Mouse (Mus musculus) embryonic facial prominence, embryonic 14.5 days (tissue): ENCODE data around the gene Espn. TPM values are rescaled to one million over a fixed set of nuclear protein-coding genes. Genes with fewer than 3 reads are reported as not detected.

Experiments
- ATAC-seq: fragments of 200-750 bp; cut with Nextera tagmentation; 2 replicates; pipeline ENCODE4 v1.8.0; 2017; ENCODE audit warnings: low read depth, moderate number of reproducible peaks, moderate TSS enrichment
- DNase-seq: peaks from one replicate; pipeline ENCODE4 v3.0.0-alpha.2; 2015; ENCODE audit warnings: low spot score
- H3K27ac ChIP-seq: fragments of 300-500 bp; sonication (generic); replicated peaks from 2 replicates; pipeline ENCODE4 v1.5.1; 2014; ENCODE audit warnings: low read depth, mild to moderate bottlenecking, low read length, moderate library complexity
- H3K27me3 ChIP-seq: fragments of 300-500 bp; sonication (generic); replicated peaks from 2 replicates; pipeline ENCODE4 v1.6.1; 2014; ENCODE audit warnings: low read length; ENCODE audit not compliant: control insufficient read depth, insufficient read depth
- H3K36me3 ChIP-seq: fragments of 300-500 bp; sonication (generic); 2 replicates; pipeline ENCODE4 v1.6.1; 2014; ENCODE audit warnings: low read length, mixed read lengths; ENCODE audit not compliant: control insufficient read depth, insufficient read depth
- H3K4me1 ChIP-seq: fragments of 300-500 bp; sonication (generic); 2 replicates; pipeline ENCODE4 v1.6.1; 2014; ENCODE audit warnings: antibody characterized with exemption, low read length; ENCODE audit not compliant: control insufficient read depth, insufficient read depth
- H3K4me2 ChIP-seq: fragments of 300-500 bp; sonication (generic); 2 replicates; pipeline ENCODE4 v1.6.1; 2014; ENCODE audit warnings: low read depth, mild to moderate bottlenecking, low read length, moderate library complexity, mixed read lengths
- H3K4me3 ChIP-seq: fragments of 300-500 bp; sonication (generic); 2 replicates; pipeline ENCODE4 v1.5.1; 2014; ENCODE audit warnings: low read depth, mild to moderate bottlenecking, low read length
- H3K9ac ChIP-seq: fragments of 300-500 bp; sonication (generic); 2 replicates; pipeline ENCODE4 v1.6.1; 2014; ENCODE audit warnings: low read depth, mild to moderate bottlenecking, low read length, moderate library complexity, mixed read lengths
- H3K9me3 ChIP-seq: fragments of 300-500 bp; sonication (generic); 2 replicates; pipeline ENCODE4 v1.6.1; 2016; ENCODE audit warnings: low read length; ENCODE audit not compliant: control insufficient read depth
- WGBS: fragments of 180-500 bp; shearing (Covaris S2); extraction: QIAGEN DNeasy Blood & Tissue Kit; methylation state at CpG from one replicate; pipeline ENCODE4 v1.1.7; 2014; 5-methylcytosine and 5-hydroxymethylcytosine counted together
- polyA plus RNA-seq: library from polyadenylated mRNA; unstranded; fragments of >200 nt; fragmentation: Nextera tagmentation; extraction: Ambion mirVana; gene quantifications from 2 replicates; pipeline ENCODE4 v1.2.1, GENCODE M21; 2014

The Espn gene
- polyA plus RNA-seq: 4.2 and 4.4 TPM in 2 replicates

DNA sequence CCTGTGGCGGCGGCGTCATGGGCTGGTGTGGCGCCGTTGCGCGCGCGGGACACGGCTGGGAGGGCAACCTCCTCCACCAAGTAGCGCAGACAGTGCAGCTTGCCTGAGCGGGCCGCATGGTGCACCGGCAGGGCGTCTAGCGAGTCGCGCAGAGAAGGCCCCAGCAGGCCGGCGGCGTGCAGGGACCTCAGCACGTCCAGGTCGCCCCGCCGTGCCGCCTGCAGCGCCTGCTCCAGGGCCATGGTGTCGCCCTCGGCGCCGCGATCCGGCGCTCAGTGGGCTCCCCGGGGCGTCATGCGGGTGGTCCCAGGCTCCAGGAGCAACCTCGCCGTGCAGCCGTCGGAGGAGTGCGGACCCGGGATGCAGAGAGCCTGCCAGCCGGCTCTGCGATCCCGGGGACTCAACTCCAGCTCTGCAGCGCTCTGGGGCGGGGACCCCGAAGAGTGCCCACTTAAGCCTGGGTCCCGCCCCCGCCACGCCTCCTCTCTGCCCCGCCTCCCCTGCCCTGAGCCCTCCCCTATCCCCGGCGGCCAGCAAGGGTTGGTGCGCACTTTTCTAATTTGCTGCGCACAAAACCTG is at the start of gene Espn:
TSS of gene Espn (minus strand) at position 406 of the 579 bp plus-strand sequence.
- Histone ChIP-seq H3K4me3 (peak within 1 kb of the TSS; percentile 43), H3K27ac (no peak within 1 kb of the TSS), H3K36me3 (no peaks in the 10 kb centered on the region), H3K27me3 (peaks cover 66% of the 10 kb centered on the region), H3K4me1 (peaks cover 3% of the 10 kb centered on the region; the same call in 1 of the 2 replicates), H3K9me3 (no peaks in the 10 kb centered on the region), H3K4me2 (peak within 1 kb of the TSS; percentile 68), H3K9ac (peak within 1 kb of the TSS; percentile 43)
- WGBS: 1% methylated on average over 16 of the region's 57 CpGs
- DNase-seq: peak; percentile 72
- ATAC-seq: peak; percentile 87

DNA sequence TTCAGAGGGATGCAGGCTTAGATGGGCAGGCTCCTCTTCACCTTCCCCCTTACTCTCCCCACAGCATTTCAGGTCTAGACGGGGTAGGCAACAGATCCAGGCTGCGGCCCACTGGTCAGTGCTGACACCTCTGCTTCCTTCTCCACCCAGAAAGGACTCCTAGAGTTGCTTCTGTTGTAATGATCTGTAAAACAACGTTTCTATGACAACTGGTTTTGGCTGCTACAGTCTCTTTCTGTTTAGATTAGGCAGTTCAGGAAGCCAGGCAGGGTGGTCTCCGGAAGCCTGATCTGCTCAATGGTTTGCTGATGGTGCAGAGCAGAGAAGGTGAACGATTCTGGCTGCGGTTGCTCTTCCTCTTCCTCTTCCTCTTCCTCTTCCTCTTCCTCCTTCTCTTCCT is 49.3 kb upstream of the Espn start:
- WGBS: 69% methylated on average over 6 of the region's 6 CpGs
- Histone ChIP-seq H3K4me1 (no peaks in the 10 kb centered on the region), H3K4me3 (no peak overlapping the region), H3K9ac (no peak overlapping the region), H3K27ac (no peak overlapping the region), H3K27me3 (no peaks in the 10 kb centered on the region), H3K4me2 (no peak overlapping the region), H3K9me3 (no peaks in the 10 kb centered on the region), H3K36me3 (no peaks in the 10 kb centered on the region)
- ATAC-seq (no peak), DNase-seq (peak; percentile 44)

DNA sequence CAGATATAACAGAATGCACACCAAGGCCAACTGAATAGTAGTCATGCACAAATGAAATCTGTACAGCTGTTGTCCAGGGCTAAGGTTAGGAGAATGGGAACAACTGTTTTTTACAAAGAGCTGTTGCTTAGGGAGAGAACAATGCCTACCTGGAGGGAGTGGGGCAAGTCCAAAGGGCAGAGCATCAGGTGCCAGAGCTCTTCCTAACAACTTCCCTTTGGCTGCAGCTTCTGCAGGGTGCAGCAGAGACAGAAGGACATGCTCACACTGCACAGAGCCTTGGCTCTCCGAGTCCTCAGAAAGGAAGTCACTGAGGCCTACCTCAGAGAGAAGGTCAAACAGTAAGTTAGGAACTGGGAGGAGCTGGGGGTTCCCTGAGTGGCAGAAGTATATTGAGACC is 47.4 kb upstream of the Espn start:
- no peaks in the 10 kb centered on the region for H3K4me1 ChIP-seq
- H3K4me3 ChIP-seq: no peak overlapping the region
- no peak overlapping the region for H3K9ac ChIP-seq
- 64% methylated on average over 1 of the region's 1 CpGs for WGBS
- no peaks in the 10 kb centered on the region for H3K27me3 ChIP-seq
- H3K4me2 ChIP-seq: no peak overlapping the region
- no peaks in the 10 kb centered on the region for H3K9me3 ChIP-seq
- H3K36me3 ChIP-seq: no peaks in the 10 kb centered on the region
- DNase-seq (no peak), ATAC-seq (no peak)
- H3K27ac ChIP-seq: no peak overlapping the region

DNA sequence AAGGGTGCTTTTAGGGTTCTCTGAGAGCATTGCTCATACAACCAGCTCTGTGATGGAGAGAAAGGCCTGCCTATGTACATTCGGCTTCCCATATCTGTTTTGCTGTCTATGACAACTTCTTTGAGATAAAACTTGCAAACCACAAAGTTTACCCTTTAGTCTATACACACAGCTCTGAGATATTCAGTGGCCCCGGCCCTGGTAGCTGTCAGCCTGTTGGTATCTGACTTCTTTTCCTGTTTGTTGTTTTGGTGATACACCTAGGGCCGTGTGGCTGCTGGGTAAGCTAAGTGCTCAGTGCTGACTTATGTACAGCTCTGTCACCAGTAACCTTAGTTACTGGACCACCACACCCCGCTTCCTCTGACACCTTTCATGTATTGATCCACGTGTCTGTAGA is 45.4 kb upstream of the Espn start:
- ATAC-seq: no peak

DNA sequence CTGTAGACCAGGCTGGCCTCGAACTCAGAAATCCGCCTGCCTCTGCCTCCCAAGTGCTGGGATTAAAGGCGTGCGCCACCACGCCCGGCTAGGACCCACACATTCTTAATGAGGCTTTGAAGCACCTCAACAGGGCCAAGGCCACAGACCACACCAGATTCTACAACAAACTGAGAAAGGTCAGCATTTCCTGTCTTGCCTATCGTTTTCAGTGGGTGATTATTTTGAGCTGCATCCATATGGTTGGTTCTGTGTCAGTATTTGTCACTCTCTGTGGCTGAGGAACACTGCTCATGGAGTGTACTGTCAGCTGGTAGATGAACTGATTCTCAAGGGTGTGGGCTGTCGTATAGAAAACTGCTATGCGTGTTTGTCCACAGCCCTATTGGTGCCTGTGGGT is 44.1 kb upstream of the Espn start:
- DNase-seq: no peak
- WGBS: 83% methylated on average over 8 of the region's 9 CpGs

More for the DNA sequence above, 45.4 kb upstream of the Espn start:
- H3K4me2 ChIP-seq: no peak overlapping the region
- H3K4me3 ChIP-seq: no peak overlapping the region
- no peak overlapping the region for H3K9ac ChIP-seq
- no peaks in the 10 kb centered on the region for H3K27me3 ChIP-seq
- 78% methylated on average over 5 of the region's 5 CpGs for WGBS
- no peak for DNase-seq
- no peaks in the 10 kb centered on the region for H3K9me3 ChIP-seq
- peaks cover 7% of the 10 kb centered on the region; the same call in 1 of the 2 replicates for H3K4me1 ChIP-seq
- no peaks in the 10 kb centered on the region for H3K36me3 ChIP-seq
- H3K27ac ChIP-seq: no peak overlapping the region

DNA sequence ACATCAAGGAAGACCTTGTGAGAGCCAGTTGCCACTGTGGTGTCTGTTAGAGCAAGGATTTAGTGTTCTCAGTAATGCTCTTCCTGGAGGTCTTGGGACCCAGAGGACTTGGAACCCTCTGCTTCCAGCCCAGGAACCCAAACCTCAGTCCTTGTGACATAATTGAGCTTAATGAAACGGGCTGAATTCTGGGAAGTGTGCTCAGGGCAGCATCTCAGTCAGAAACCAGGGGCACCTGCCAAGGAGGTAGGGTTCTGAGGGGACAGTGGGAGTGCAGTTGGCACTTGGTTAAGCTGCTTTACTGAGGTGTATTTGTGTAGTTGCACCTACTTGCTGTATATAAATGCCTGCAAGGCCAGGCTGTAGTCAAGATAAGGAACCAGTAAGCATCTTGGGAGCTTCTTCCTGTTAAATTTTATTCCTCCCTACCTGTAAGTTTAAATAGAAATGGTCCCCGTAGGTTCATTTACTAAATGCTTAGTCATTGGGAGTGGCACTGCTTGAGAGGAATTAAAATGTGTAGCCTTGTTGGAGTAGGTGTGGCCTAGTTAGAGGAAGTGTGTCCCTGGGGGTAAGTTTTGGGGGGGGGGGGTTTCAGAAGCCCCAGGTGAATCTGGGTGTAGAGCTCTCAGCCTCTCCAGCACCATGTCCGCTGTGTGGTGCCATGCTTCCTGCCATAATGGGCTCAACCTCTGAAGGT is 42.5 kb upstream of the Espn start:
- no peak for DNase-seq
- ATAC-seq: no peak
- Histone ChIP-seq H3K9ac (no peak overlapping the region), H3K36me3 (no peaks in the 10 kb centered on the region), H3K4me1 (peaks cover 10% of the 10 kb centered on the region; the same call in 1 of the 2 replicates), H3K9me3 (no peaks in the 10 kb centered on the region), H3K4me3 (no peak overlapping the region), H3K27me3 (no peaks in the 10 kb centered on the region), H3K27ac (no peak overlapping the region), H3K4me2 (no peak overlapping the region)
- 78% methylated on average over 3 of the region's 3 CpGs for WGBS

More for the DNA sequence above, 44.1 kb upstream of the Espn start:
- H3K4me3 ChIP-seq: no peak overlapping the region
- no peak overlapping the region for H3K9ac ChIP-seq
- no peaks in the 10 kb centered on the region for H3K9me3 ChIP-seq
- peaks cover 8% of the 10 kb centered on the region; the same call in 1 of the 2 replicates for H3K4me1 ChIP-seq
- no peaks in the 10 kb centered on the region for H3K36me3 ChIP-seq
- no peak overlapping the region for H3K27ac ChIP-seq
- H3K27me3 ChIP-seq: no peaks in the 10 kb centered on the region
- ATAC-seq: no peak
- no peak overlapping the region for H3K4me2 ChIP-seq

DNA sequence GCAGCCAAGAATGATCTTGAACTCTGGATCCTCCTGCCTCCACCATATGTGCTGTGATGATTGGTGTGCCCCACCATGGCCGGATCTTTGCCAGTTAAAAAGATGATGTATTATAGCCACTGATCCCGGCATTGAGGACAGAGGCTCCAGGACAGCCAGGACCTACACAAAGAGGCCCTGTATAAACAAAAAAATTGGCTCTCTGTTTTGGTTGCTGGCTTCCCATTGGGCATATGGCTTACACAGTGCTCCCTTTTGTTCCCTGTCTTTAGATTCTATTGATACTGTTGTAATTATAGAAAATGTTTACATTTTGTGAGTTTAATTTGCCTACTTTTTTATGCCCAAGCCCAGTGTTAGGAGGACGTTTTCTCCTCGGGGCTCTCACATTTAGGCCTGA is 40.4 kb upstream of the Espn start:
- H3K4me1 ChIP-seq: peaks cover 10% of the 10 kb centered on the region; the same call in 1 of the 2 replicates
- 25% methylated on average over 4 of the region's 4 CpGs for WGBS
- H3K36me3 ChIP-seq: no peaks in the 10 kb centered on the region
- H3K27ac ChIP-seq: peak overlapping the region; percentile 58
- no peaks in the 10 kb centered on the region for H3K27me3 ChIP-seq
- no peaks in the 10 kb centered on the region for H3K9me3 ChIP-seq
- H3K4me2 ChIP-seq: no peak overlapping the region
- DNase-seq (no peak), ATAC-seq (peak; percentile 54)
- no peak overlapping the region for H3K4me3 ChIP-seq
- no peak overlapping the region for H3K9ac ChIP-seq

DNA sequence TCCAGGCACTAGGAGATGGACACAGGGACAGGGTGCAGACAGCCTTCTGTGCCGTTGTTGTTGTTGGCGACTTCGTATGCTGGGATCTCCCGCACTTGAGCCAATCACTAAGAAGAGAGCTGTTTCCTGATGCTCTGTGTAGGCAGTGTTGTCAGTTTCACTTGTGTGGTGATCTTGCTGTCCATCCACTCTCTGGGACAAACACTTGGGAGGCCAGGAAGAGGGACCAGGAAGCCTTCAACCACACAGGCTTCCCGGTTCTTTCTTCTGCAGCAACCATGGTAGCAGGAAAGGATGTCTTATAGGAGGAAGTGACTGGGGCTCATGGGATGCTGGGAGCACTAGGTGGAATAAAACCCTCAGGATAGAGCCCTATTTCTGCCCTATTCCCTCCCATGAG is 38.5 kb upstream of the Espn start:
- no peak for DNase-seq
- no peak for ATAC-seq
- H3K27ac ChIP-seq: no peak overlapping the region
- no peak overlapping the region for H3K4me2 ChIP-seq
- H3K4me3 ChIP-seq: no peak overlapping the region
- no peaks in the 10 kb centered on the region for H3K27me3 ChIP-seq
- H3K9me3 ChIP-seq: no peaks in the 10 kb centered on the region
- H3K4me1 ChIP-seq: peaks cover 24% of the 10 kb centered on the region
- no peak overlapping the region for H3K9ac ChIP-seq
- H3K36me3 ChIP-seq: no peaks in the 10 kb centered on the region
- WGBS: 77% methylated on average over 5 of the region's 5 CpGs
